Comparison of ENCODE assay signal across 25 mouse cellular contexts in the genomic region with DNA sequence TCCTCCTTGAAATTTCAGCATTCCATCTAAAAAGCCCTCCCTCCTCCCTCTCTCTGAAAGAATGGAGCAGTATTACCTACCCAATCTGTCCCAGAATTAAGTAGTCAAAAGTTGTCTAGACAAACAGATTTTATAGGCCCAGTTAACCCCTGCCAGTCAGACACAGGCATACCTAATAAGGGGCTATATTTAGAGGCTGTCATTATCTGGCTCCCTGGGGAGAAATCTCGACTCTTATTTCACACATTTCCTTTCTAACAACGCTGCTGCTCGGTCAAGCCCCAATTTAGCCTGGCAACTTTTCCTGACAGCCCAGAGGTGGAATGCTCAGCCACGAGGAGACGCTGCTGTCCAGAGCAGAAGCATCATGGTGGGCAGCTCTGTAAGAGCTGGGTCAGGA. TPM values are rescaled to one million over a fixed set of nuclear protein-coding genes. Genes with fewer than 3 reads are reported as not detected.
DNase-seq lines count a peak whose midpoint lies in the region; ATAC-seq and TF ChIP-seq lines count a peak whose summit lies in the region.
"Had no signal": no experiment of that assay in that cellular context is flagged by ENCODE, and none has a peak within 500 bp of the region (broad histone marks: within the 10 kb centered on the region; RNA-seq: fewer than 3 reads in every experiment).

No protein-coding gene starts in this region.

- intact Hi-C loops in left cerebral cortex, postnatal 4 days (cut with DNase I) = no loop called here

- no peak for TF ChIP-seq CTCF in hindbrain, postnatal 0 days (IDR thresholded peaks at IDR 0.05; ENCODE audit: low read depth)

- peak; percentile 17 for DNase-seq in hindbrain, postnatal 0 days (ENCODE audit: low spot score)
- no peak for DNase-seq in hindbrain, embryonic 14.5 days (ENCODE audit: low spot score)
- peak; percentile 36 for DNase-seq in embryo, embryonic 11.5 days (ENCODE audit: low read depth, low spot score)
- DNase-seq in forelimb bud, embryonic 11.5 days (ENCODE audit: low read depth, low spot score) = peak; percentile 91
- DNase-seq in left cerebral cortex, postnatal 4 days = no peak
- no peak for DNase-seq in right cerebral cortex, postnatal 10 days (ENCODE audit: low spot score in 2 of 2)
- DNase-seq in ovary, adult 18-20 months (ENCODE audit: low spot score) = no peak
- DNase-seq: adrenal gland, adult 8-10 months; B cell, adult 2 months; cerebellum, adult 9-10 months; gastrocnemius, postnatal 25 days; kidney, postnatal 4 days; liver, embryonic 13.5 days; lung, embryonic 14.5 days; lung, postnatal 36 days; thymus, postnatal 25 days had no signal

- 27% methylated on average over 5 of the region's 5 CpGs for WGBS in hindbrain, postnatal 0 days
- WGBS in hindbrain, embryonic 14.5 days = 19% methylated on average over 5 of the region's 5 CpGs
- WGBS in limb, embryonic 15.5 days = 6% methylated on average over 5 of the region's 5 CpGs

- H3K4me2 ChIP-seq in hindbrain, postnatal 0 days (ENCODE audit: low read depth, low read length) = no peak overlapping the region
- H3K4me2 ChIP-seq in hindbrain, embryonic 14.5 days (replicated peaks) = no peak overlapping the region
- no peak overlapping the region for H3K4me2 ChIP-seq in limb, embryonic 15.5 days
- H3K4me2 ChIP-seq: embryonic facial prominence, embryonic 15.5 days; heart, embryonic 15.5 days; kidney, embryonic 15.5 days; liver, embryonic 13.5 days; lung, embryonic 14.5 days; neural tube, embryonic 13.5 days had no signal

- H3K4me1 ChIP-seq in hindbrain, postnatal 0 days (ENCODE audit: insufficient read depth, low read length) = 0 out of 2 replicates have a peak, but pooled peaks cover 3% of the 10 kb centered on the region
- no peaks in the 10 kb centered on the region; the same call in 1 of the 2 replicates for H3K4me1 ChIP-seq in hindbrain, embryonic 14.5 days (replicated peaks; ENCODE audit: control insufficient read depth, insufficient read depth, low read length)
- peaks cover 49% of the 10 kb centered on the region for H3K4me1 ChIP-seq in limb, embryonic 15.5 days
- H3K4me1 ChIP-seq: liver, embryonic 13.5 days had no signal

- no peak for ATAC-seq in hindbrain, postnatal 0 days
- ATAC-seq in hindbrain, embryonic 14.5 days (ENCODE audit: low FRiP score) = no peak
- no peak for ATAC-seq in limb, embryonic 15.5 days (ENCODE audit: insufficient number of reproducible peaks, low FRiP score, low TSS enrichment, low read depth)
- ATAC-seq: intestine, embryonic 16.5 days had no signal

- H3K9ac ChIP-seq in hindbrain, postnatal 0 days (replicated peaks; ENCODE audit: low read length) = no peak overlapping the region
- H3K9ac ChIP-seq in hindbrain, embryonic 14.5 days = no peak overlapping the region
- no peak overlapping the region for H3K9ac ChIP-seq in limb, embryonic 15.5 days
- H3K9ac ChIP-seq: embryonic facial prominence, embryonic 15.5 days; heart, embryonic 15.5 days; kidney, embryonic 15.5 days; liver, embryonic 13.5 days; lung, embryonic 14.5 days; neural tube, embryonic 13.5 days had no signal

- no peaks in the 10 kb centered on the region for H3K9me3 ChIP-seq in hindbrain, postnatal 0 days (ENCODE audit: low read length)
- H3K9me3 ChIP-seq in hindbrain, embryonic 14.5 days (ENCODE audit: control insufficient read depth, low read length) = no peaks in the 10 kb centered on the region
- H3K9me3 ChIP-seq in limb, embryonic 15.5 days = no peaks in the 10 kb centered on the region
- H3K9me3 ChIP-seq: embryonic facial prominence, embryonic 15.5 days; forebrain, embryonic 10.5 days; heart, embryonic 15.5 days; kidney, embryonic 15.5 days; liver, embryonic 13.5 days; neural tube, embryonic 13.5 days had no signal

- H3K27ac ChIP-seq in hindbrain, postnatal 0 days = no peak overlapping the region
- no peak overlapping the region for H3K27ac ChIP-seq in hindbrain, embryonic 14.5 days
- 0 out of 2 replicates have a peak overlapping the region, but pooled peaks have one; percentile 52 for H3K27ac ChIP-seq in limb, embryonic 15.5 days
- H3K27ac ChIP-seq: embryonic facial prominence, embryonic 15.5 days; forebrain, embryonic 10.5 days; heart, embryonic 15.5 days; kidney, embryonic 15.5 days; liver, embryonic 13.5 days; neural tube, embryonic 13.5 days had no signal

- no peaks in the 10 kb centered on the region for H3K36me3 ChIP-seq in hindbrain, postnatal 0 days (ENCODE audit: insufficient read depth, low read length)
- no peaks in the 10 kb centered on the region for H3K36me3 ChIP-seq in hindbrain, embryonic 14.5 days (replicated peaks; ENCODE audit: control insufficient read depth, insufficient read depth)
- peaks cover 2% of the 10 kb centered on the region; the same call in 1 of the 2 replicates for H3K36me3 ChIP-seq in limb, embryonic 15.5 days
- H3K36me3 ChIP-seq: embryonic facial prominence, embryonic 15.5 days; forebrain, embryonic 10.5 days; heart, embryonic 15.5 days; kidney, embryonic 15.5 days; liver, embryonic 13.5 days; neural tube, embryonic 13.5 days had no signal

- H3K4me3 ChIP-seq in hindbrain, postnatal 0 days (ENCODE audit: low read length) = no peak overlapping the region
- no peak overlapping the region for H3K4me3 ChIP-seq in hindbrain, embryonic 14.5 days (replicated peaks; ENCODE audit: low read length)
- H3K4me3 ChIP-seq in limb, embryonic 15.5 days = no peak overlapping the region
- H3K4me3 ChIP-seq: embryonic facial prominence, embryonic 15.5 days; forebrain, embryonic 10.5 days; heart, embryonic 15.5 days; kidney, embryonic 15.5 days; liver, embryonic 13.5 days; neural tube, embryonic 13.5 days had no signal

- H3K27me3 ChIP-seq in hindbrain, postnatal 0 days (ENCODE audit: insufficient read depth, low read length) = no peaks in the 10 kb centered on the region
- H3K27me3 ChIP-seq in hindbrain, embryonic 14.5 days (ENCODE audit: control insufficient read depth, insufficient read depth, low read length) = no peaks in the 10 kb centered on the region
- no peaks in the 10 kb centered on the region for H3K27me3 ChIP-seq in limb, embryonic 15.5 days
- H3K27me3 ChIP-seq: embryonic facial prominence, embryonic 15.5 days; liver, embryonic 13.5 days; neural tube, embryonic 13.5 days had no signal

RNA-seq across cellular contexts. Expression of a gene that starts 47.6 kb away (rescaled TPM):
- 1.7 and 2.1 TPM in 2 replicates for total RNA-seq in hindbrain, postnatal 0 days (2014; rRNA removed)
- polyA plus RNA-seq in hindbrain, postnatal 0 days (2015; fragmentation: Nextera tagmentation; extraction: Ambion mirVana) = 0.47 and 0.50 TPM in 2 replicates
- polyA plus RNA-seq in hindbrain, embryonic 14.5 days (2014; fragmentation: Nextera tagmentation; extraction: Ambion mirVana) = 1.4 and 1.6 TPM in 2 replicates
- polyA plus RNA-seq in limb, embryonic 15.5 days (2015; fragmentation: Nextera tagmentation; extraction: Ambion mirVana) = 11.2 and 12.2 TPM in 2 replicates
- total RNA-seq in left cerebral cortex, postnatal 4 days (2021) = 1 to 10 TPM; 1.7 to 1.8 TPM
- total RNA-seq: hematopoietic stem cell, adult 5-6 weeks; megakaryocyte-erythroid progenitor cell, adult 5-6 weeks had no signal

Comparison
In these comparisons a context has a peak if more than half of its experiments do, and no peak if none do; other contexts are left out.
1. DNase-seq: peak in hindbrain, postnatal 0 days (single experiment), embryo, embryonic 11.5 days (single experiment) and forelimb bud, embryonic 11.5 days (single experiment); none in hindbrain, embryonic 14.5 days (single experiment), left cerebral cortex, postnatal 4 days (single experiment), right cerebral cortex, postnatal 10 days (0 of 2) and ovary, adult 18-20 months (single experiment).